ENCODE assay signal across 16 mouse cellular contexts in the genomic region with DNA sequence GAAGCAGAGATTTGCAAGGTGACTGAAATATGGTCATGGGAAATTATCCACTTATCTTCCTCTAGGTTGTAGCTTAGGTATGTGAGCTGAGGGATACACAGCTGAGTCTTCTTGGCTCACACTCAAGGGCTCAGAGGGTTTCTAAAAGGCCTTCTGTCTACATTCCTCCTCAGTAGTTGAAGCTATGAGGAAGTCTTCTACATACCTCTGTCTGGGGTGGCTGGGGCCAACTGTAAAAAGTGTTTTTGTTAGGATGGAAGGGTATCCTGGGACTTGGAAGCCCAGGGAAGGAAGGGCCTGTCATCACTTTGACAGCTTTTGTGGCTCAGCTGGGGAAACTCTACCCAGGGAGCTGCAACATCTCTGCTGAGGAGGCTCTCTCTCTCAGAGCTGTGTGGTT. TPM values are rescaled to one million over a fixed set of nuclear protein-coding genes. Genes with fewer than 3 reads are reported as not detected.
A peak's percentile ranks its signal among the peaks of the same experiment; 100 is the strongest.
DNase-seq lines count a peak whose midpoint lies in the region; ATAC-seq and TF ChIP-seq lines count a peak whose summit lies in the region.
"Had no signal": no experiment of that assay in that cellular context is flagged by ENCODE, and none has a peak within 500 bp of the region (broad histone marks: within the 10 kb centered on the region; RNA-seq: fewer than 3 reads in every experiment).

No protein-coding gene starts in this region.

- H3K4me1 ChIP-seq in heart, embryonic 13.5 days = peaks cover 63% of the 10 kb centered on the region
- peaks cover 42% of the 10 kb centered on the region for H3K4me1 ChIP-seq in spleen, adult 2 months (ENCODE audit: control insufficient read depth, insufficient read depth, insufficient read length)
- peaks cover 11% of the 10 kb centered on the region; the same call in 1 of the 2 replicates for H3K4me1 ChIP-seq in limb, embryonic 15.5 days
- H3K4me1 ChIP-seq: midbrain, embryonic 10.5 days had no signal

- no peak overlapping the region for H3K4me3 ChIP-seq in heart, embryonic 13.5 days
- no peak overlapping the region for H3K4me3 ChIP-seq in spleen, adult 2 months (ENCODE audit: extremely low read depth, insufficient read depth, insufficient read length)
- H3K4me3 ChIP-seq in limb, embryonic 15.5 days = no peak overlapping the region
- H3K4me3 ChIP-seq: intestine, embryonic 15.5 days; liver, embryonic 13.5 days; midbrain, embryonic 10.5 days had no signal

- TF ChIP-seq POLR2A in spleen, adult 2 months (IDR thresholded peaks at IDR 0.05; ENCODE audit: low read depth, low read length) = no peak

- H3K27me3 ChIP-seq in heart, embryonic 13.5 days (replicated peaks) = no peaks in the 10 kb centered on the region
- H3K27me3 ChIP-seq in spleen, adult 2 months (ENCODE audit: control insufficient read depth, insufficient read depth, low read length) = no peaks in the 10 kb centered on the region
- H3K27me3 ChIP-seq in limb, embryonic 15.5 days = no peaks in the 10 kb centered on the region
- H3K27me3 ChIP-seq: intestine, embryonic 15.5 days; liver, embryonic 13.5 days; Patski had no signal

- peak overlapping the region; percentile 10; the same call in 1 of the 2 replicates for H3K27ac ChIP-seq in heart, embryonic 13.5 days (replicated peaks)
- peak overlapping the region; percentile 64 for H3K27ac ChIP-seq in spleen, adult 2 months (ENCODE audit: insufficient read depth, low read length)
- H3K27ac ChIP-seq in limb, embryonic 15.5 days = 0 out of 2 replicates have a peak overlapping the region, but pooled peaks have one; percentile 1
- H3K27ac ChIP-seq: intestine, embryonic 15.5 days; liver, embryonic 13.5 days; midbrain, embryonic 10.5 days had no signal

- no peak for DNase-seq in heart, postnatal 25 days (ENCODE audit: low spot score)
- no peak for DNase-seq in spleen, adult 2 months (ENCODE audit: low read depth in 1 of 2, low spot score in 2 of 2)
- DNase-seq in spleen, postnatal 14 days (ENCODE audit: low spot score in 2 of 2) = no peak
- DNase-seq in cerebellum, adult 8-10 months = peak; percentile 48
- DNase-seq in embryo, embryonic 11 days = no peak
- no peak for DNase-seq in left cerebral cortex, postnatal 25 days (ENCODE audit: low spot score in 2 of 2)
- DNase-seq: adrenal gland, adult 8-10 months; forebrain, postnatal 0 days; gastrocnemius, postnatal 25 days; liver, embryonic 13.5 days had no signal

- TF ChIP-seq CTCF in spleen, adult 2 months (IDR thresholded peaks at IDR 0.05; ENCODE audit: extremely low read depth, insufficient read depth, insufficient read length, insufficient replicate concordance) = no peak

- no peak overlapping the region for H3K9ac ChIP-seq in heart, embryonic 13.5 days
- no peak overlapping the region for H3K9ac ChIP-seq in limb, embryonic 15.5 days
- H3K9ac ChIP-seq: forebrain, postnatal 0 days; intestine, embryonic 15.5 days; liver, embryonic 13.5 days had no signal

- H3K36me3 ChIP-seq in heart, embryonic 13.5 days = no peaks in the 10 kb centered on the region
- H3K36me3 ChIP-seq in spleen, adult 2 months (ENCODE audit: control insufficient read depth, insufficient read depth, low read length) = no peaks in the 10 kb centered on the region
- no peaks in the 10 kb centered on the region for H3K36me3 ChIP-seq in limb, embryonic 15.5 days
- H3K36me3 ChIP-seq: intestine, embryonic 15.5 days; liver, embryonic 13.5 days; midbrain, embryonic 10.5 days had no signal

- no peak overlapping the region for H3K4me2 ChIP-seq in heart, embryonic 13.5 days
- no peak overlapping the region for H3K4me2 ChIP-seq in limb, embryonic 15.5 days
- H3K4me2 ChIP-seq: intestine, embryonic 15.5 days; liver, embryonic 13.5 days had no signal

- no peak for ATAC-seq in heart, embryonic 13.5 days (ENCODE audit: extremely low read depth, insufficient number of reproducible peaks, low FRiP score, low TSS enrichment)
- ATAC-seq in limb, embryonic 15.5 days (ENCODE audit: insufficient number of reproducible peaks, low FRiP score, low TSS enrichment, low read depth) = no peak
- ATAC-seq: CD4-positive, CD25-positive, alpha-beta regulatory T cell, adult 4 months; forebrain, postnatal 0 days; intestine, embryonic 15.5 days; Patski had no signal

- no peaks in the 10 kb centered on the region for H3K9me3 ChIP-seq in heart, embryonic 13.5 days
- no peaks in the 10 kb centered on the region for H3K9me3 ChIP-seq in limb, embryonic 15.5 days
- H3K9me3 ChIP-seq: intestine, embryonic 15.5 days; liver, embryonic 13.5 days; midbrain, embryonic 10.5 days had no signal

- intact Hi-C loops in heart, postnatal 25 days (cut with DNase I) = no loop called here
- intact Hi-C loops in left cerebral cortex, postnatal 25 days (cut with DNase I) = no loop called here

RNA-seq across cellular contexts. Expression of gene Dgkd, which starts 18.5 kb away (rescaled TPM):
- polyA plus RNA-seq in heart, embryonic 13.5 days (2015; fragmentation: Nextera tagmentation; extraction: Ambion mirVana) = 20.0 and 20.4 TPM in 2 replicates
- 10 to 100 TPM; 56.5 to 56.7 TPM for total RNA-seq in heart, postnatal 25 days (2021)
- 62.4 and 69.4 TPM in 2 replicates for polyA plus RNA-seq in spleen, adult 2 months (2012; rRNA removed)
- polyA plus RNA-seq in limb, embryonic 15.5 days (2015; fragmentation: Nextera tagmentation; extraction: Ambion mirVana) = 24.4 and 25.2 TPM in 2 replicates
- total RNA-seq in left cerebral cortex, postnatal 25 days (2021) = 100 to 1,000 TPM; 106 to 107 TPM

Comparison
In these comparisons a context has a peak if more than half of its experiments do, and no peak if none do; other contexts are left out.
1. H3K27ac ChIP-seq: peak in every context shown above with its lines; median percentile 64 in spleen, adult 2 months; 10 in heart, embryonic 13.5 days; 1 in limb, embryonic 15.5 days.